Mouse (Mus musculus) stomach, postnatal 0 days (tissue): ENCODE measurements at regions not wholly inside any gene's neighbourhood (a gene's known extent, or its start where the extent isn't known, plus 50 kb on each side); places are given as distances from the start of the nearest gene placed in this dataset.

Experiments used
- ATAC-seq: fragments of 200-750 bp; cut with Nextera tagmentation; 2 replicates; pipeline ENCODE4 v1.8.0; 2017; ENCODE audit not compliant: low FRiP score, low TSS enrichment
- DNase-seq: peaks from one replicate; pipeline ENCODE4 v3.0.0-alpha.2; 2016; ENCODE audit warnings: low spot score
- H3K27ac ChIP-seq: fragments of 300-500 bp; sonication (generic); replicated peaks from 2 replicates; pipeline ENCODE4 v1.5.1; 2014; ENCODE audit warnings: mild to moderate bottlenecking, control low read depth
- H3K27me3 ChIP-seq: fragments of 300-500 bp; sonication (generic); 2 replicates; pipeline ENCODE4 v1.6.1; 2014; ENCODE audit warnings: low read length; ENCODE audit not compliant: control insufficient read depth, insufficient read depth
- H3K36me3 ChIP-seq: fragments of 300-500 bp; sonication (generic); 2 replicates; pipeline ENCODE4 v1.6.1; 2014; ENCODE audit warnings: low read length, mixed read lengths; ENCODE audit not compliant: control insufficient read depth, insufficient read depth
- H3K4me1 ChIP-seq: fragments of 300-500 bp; sonication (generic); replicated peaks from 2 replicates; pipeline ENCODE4 v1.6.1; 2014; ENCODE audit warnings: antibody characterized with exemption; ENCODE audit not compliant: control insufficient read depth, insufficient read depth
- H3K4me2 ChIP-seq: fragments of 300-500 bp; sonication (generic); replicated peaks from 2 replicates; pipeline ENCODE4 v1.6.1; 2014; ENCODE audit warnings: low read depth, mild to moderate bottlenecking, control low read depth, moderate library complexity
- H3K4me3 ChIP-seq: fragments of 300-500 bp; sonication (generic); 2 replicates; pipeline ENCODE4 v1.5.1; 2014; ENCODE audit warnings: low read depth, low read length, control low read depth
- H3K9ac ChIP-seq: fragments of 300-500 bp; sonication (generic); 2 replicates; pipeline ENCODE4 v1.6.1; 2014; ENCODE audit warnings: mild to moderate bottlenecking, low read length, control low read depth, mixed read lengths
- H3K9me3 ChIP-seq: fragments of 300-500 bp; sonication (generic); 2 replicates; pipeline ENCODE4 v1.6.1; 2016; ENCODE audit warnings: low read length; ENCODE audit not compliant: control insufficient read depth
- CTCF ChIP-seq: IDR thresholded peaks from 2 replicates; pipeline ENCODE4 v1.5.1; 2016; ENCODE audit warnings: antibody characterized with exemption, low read depth, mild to moderate bottlenecking, moderate library complexity
- EP300 ChIP-seq: optimal IDR thresholded peaks from 2 replicates; pipeline ENCODE3; 2016; ENCODE audit warnings: antibody characterized with exemption
- WGBS: fragments of 180-500 bp; shearing (Covaris S2); extraction: QIAGEN DNeasy Blood & Tissue Kit; methylation state at CpG from one replicate; pipeline ENCODE4 v1.1.7; 2014; 5-methylcytosine and 5-hydroxymethylcytosine counted together

DNA sequence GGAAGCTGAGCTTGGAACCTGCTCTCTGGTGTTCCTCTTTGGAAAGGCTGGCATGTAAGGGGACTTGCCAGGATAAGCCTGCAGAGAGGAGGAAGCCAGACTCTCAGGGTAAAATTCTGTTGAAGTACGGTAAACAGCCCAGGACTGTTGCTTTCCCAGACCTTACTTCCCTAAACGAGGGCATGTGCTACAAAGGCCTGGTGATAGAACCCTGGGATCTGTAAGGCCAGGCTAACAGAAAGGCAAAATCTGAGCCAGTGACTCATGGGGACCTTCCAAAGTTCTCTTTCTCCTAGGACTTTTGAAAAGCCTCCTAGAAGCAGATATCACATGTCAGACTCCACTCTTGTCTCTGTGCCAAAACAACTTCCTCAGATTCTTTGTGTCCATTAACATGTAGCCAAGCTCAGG is 130.0 kb upstream of the Cxcr4 start:
- no peak for DNase-seq
- ATAC-seq, result no peak
- WGBS, result 59% methylated on average over 2 of the region's 2 CpGs
- Histone ChIP-seq H3K4me2 (no peak overlapping the region), H3K4me1 (no peaks in the 10 kb centered on the region), H3K36me3 (no peaks in the 10 kb centered on the region), H3K9ac (no peak overlapping the region), H3K27me3 (no peaks in the 10 kb centered on the region), H3K4me3 (no peak overlapping the region), H3K9me3 (no peaks in the 10 kb centered on the region), H3K27ac (0 out of 2 replicates have a peak overlapping the region, but pooled peaks have one; percentile 14)
- TF ChIP-seq EP300, result no peak
- no peak for TF ChIP-seq CTCF

DNA sequence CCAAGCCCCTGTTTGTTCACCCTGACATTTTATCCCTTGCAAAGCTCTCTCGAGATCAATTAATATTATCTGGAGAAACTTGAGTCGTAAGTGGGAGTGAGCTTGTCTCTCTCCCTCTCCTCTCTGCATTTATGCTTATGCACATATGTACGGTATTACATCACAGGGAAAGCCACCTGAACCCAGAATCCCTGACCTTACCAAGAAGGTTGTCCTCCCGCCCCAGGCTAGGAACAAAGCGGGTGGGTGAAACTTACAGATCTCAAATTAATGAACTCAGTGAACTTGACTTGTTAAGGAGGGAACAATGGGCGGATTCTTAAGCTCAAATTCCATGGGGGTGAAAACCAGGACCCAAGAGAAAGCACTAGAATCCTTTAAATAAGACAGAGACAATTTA is 122.8 kb upstream of the Cxcr4 start:
- Histone ChIP-seq H3K4me1 (no peaks in the 10 kb centered on the region), H3K4me2 (no peak overlapping the region), H3K36me3 (no peaks in the 10 kb centered on the region), H3K9ac (no peak overlapping the region), H3K4me3 (no peak overlapping the region), H3K27me3 (no peaks in the 10 kb centered on the region), H3K9me3 (no peaks in the 10 kb centered on the region), H3K27ac (no peak overlapping the region)
- ATAC-seq (no peak), DNase-seq (no peak)
- WGBS, result 59% methylated on average over 6 of the region's 6 CpGs
- TF ChIP-seq EP300 (no peak), CTCF (no peak)

DNA sequence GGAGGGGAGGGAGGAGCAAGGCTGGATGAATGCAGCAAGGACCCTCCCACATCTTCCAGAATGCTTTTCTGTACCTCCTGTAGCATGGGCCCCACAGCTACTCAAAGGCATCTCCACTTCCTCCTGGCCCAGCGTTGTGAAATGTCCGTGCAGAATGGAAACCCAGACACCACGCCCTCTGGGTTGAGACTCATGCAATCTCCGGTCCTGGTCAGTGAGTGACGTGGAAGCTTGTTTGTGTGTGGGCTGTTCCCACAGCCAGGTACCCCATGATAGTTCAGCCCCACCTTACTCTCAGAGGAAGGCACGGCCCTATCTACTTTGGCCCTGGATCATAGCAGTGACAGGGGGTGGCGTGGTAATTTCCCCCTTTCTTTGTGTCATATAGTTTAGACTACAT is 120.8 kb upstream of the Cxcr4 start:
- WGBS, result 32% methylated on average over 7 of the region's 7 CpGs
- no peak for TF ChIP-seq EP300
- no peak for TF ChIP-seq CTCF
- DNase-seq (peak; percentile 73), ATAC-seq (peak; percentile 87)
- Histone ChIP-seq H3K27ac (no peak overlapping the region; the same call in 1 of the 2 replicates), H3K27me3 (no peaks in the 10 kb centered on the region), H3K4me3 (no peak overlapping the region), H3K4me1 (no peaks in the 10 kb centered on the region), H3K9me3 (no peaks in the 10 kb centered on the region), H3K36me3 (no peaks in the 10 kb centered on the region), H3K4me2 (no peak overlapping the region), H3K9ac (no peak overlapping the region)

GRCm38 (mm10) chr1:128711121-128711520 is 119.0 kb upstream of the Cxcr4 start:
- Histone ChIP-seq H3K27me3 (no peaks in the 10 kb centered on the region), H3K9me3 (no peaks in the 10 kb centered on the region), H3K9ac (no peak overlapping the region), H3K36me3 (no peaks in the 10 kb centered on the region), H3K4me3 (no peak overlapping the region), H3K27ac (no peak overlapping the region), H3K4me2 (no peak overlapping the region), H3K4me1 (no peaks in the 10 kb centered on the region)
- DNase-seq (no peak), ATAC-seq (no peak)
- 61% methylated on average over 5 of the region's 5 CpGs for WGBS
- TF ChIP-seq CTCF (no peak), EP300 (no peak)

DNA sequence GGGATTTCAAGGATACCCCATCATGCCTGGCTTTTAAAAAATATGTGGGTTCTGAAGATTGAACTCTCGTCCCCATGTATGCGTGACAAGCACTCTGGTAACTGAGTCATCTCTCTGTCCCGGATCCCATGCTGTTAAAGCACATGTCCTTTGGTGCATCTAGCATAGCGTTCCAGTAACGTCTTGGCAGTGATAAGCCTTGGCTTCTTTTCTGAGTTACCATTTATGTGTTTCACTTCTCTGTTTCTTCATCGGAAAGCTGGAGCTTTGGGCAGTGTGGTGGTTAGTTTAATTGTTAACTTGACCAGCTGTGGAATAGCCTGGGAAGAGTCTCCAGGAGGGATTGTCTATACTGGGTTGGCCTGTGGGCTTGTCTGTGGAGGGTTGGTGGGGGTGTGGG is 115.7 kb upstream of the Cxcr4 start:
- Histone ChIP-seq H3K9me3 (no peaks in the 10 kb centered on the region), H3K27me3 (no peaks in the 10 kb centered on the region), H3K4me3 (no peak overlapping the region), H3K27ac (no peak overlapping the region), H3K4me1 (no peaks in the 10 kb centered on the region), H3K36me3 (no peaks in the 10 kb centered on the region), H3K4me2 (no peak overlapping the region), H3K9ac (no peak overlapping the region)
- WGBS, result 85% methylated on average over 6 of the region's 6 CpGs
- DNase-seq (no peak), ATAC-seq (no peak)
- TF ChIP-seq CTCF, result no peak
- no peak for TF ChIP-seq EP300

DNA sequence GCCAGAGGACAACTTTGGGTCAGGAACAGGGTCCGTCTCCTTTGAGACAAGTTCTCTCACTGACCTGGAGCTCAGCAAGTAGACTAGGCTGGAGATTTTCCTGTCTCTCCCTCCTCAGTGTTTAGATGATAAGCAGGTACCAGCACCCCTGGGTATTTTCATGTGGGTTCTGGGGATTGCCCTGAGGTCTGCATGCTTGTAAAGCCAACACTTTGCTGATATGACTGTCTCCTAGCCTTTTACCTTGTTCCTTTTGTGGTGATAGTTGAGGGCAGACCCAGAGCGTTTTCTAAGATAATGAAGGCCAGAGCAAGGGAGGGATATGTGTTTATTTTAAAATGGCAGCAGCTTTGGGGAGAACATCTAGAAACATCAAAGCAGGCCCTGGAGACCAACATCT is 114.1 kb upstream of the Cxcr4 start:
- H3K4me2 ChIP-seq, result no peak overlapping the region
- no peak overlapping the region for H3K4me3 ChIP-seq
- H3K9ac ChIP-seq, result no peak overlapping the region
- no peak overlapping the region for H3K27ac ChIP-seq
- DNase-seq, result no peak
- no peak for ATAC-seq
- H3K36me3 ChIP-seq, result no peaks in the 10 kb centered on the region
- H3K4me1 ChIP-seq, result no peaks in the 10 kb centered on the region
- H3K9me3 ChIP-seq, result no peaks in the 10 kb centered on the region
- no peaks in the 10 kb centered on the region for H3K27me3 ChIP-seq
- 73% methylated on average over 2 of the region's 2 CpGs for WGBS
- no peak for TF ChIP-seq EP300
- no peak for TF ChIP-seq CTCF
